Mouse (Mus musculus) stomach, postnatal 0 days (tissue): ENCODE results near the gene Cttn.

Experiments used
- CTCF ChIP-seq: IDR thresholded peaks from 2 replicates; pipeline ENCODE4 v1.5.1; 2016; ENCODE audit warnings: antibody characterized with exemption, low read depth, mild to moderate bottlenecking, moderate library complexity
- EP300 ChIP-seq: optimal IDR thresholded peaks from 2 replicates; pipeline ENCODE3; 2016; ENCODE audit warnings: antibody characterized with exemption

DNA sequence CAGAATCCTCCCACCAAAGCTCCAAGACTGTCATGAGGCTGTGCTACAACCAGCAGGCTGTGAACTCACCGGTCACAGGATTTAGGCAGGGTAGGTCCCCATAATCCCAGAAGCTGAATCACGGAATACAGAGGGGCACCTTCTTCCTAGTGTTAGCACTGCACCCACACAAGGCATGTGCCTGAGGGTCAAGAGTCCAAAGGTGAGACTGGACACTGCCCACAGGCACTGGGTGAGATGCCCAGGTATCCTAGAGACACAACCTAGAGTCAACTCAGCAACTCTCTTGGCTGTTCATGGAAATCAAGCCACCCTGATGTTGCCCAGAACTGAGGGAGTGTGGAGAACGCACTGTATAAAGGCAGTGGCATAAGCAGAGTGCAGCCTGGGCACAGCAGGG is 44.2 kb downstream of the Cttn start:
- TF ChIP-seq CTCF (no peak), EP300 (no peak)
